Mouse (Mus musculus): ENCODE results near the gene Mospd3.

The Mospd3 gene

DNA sequence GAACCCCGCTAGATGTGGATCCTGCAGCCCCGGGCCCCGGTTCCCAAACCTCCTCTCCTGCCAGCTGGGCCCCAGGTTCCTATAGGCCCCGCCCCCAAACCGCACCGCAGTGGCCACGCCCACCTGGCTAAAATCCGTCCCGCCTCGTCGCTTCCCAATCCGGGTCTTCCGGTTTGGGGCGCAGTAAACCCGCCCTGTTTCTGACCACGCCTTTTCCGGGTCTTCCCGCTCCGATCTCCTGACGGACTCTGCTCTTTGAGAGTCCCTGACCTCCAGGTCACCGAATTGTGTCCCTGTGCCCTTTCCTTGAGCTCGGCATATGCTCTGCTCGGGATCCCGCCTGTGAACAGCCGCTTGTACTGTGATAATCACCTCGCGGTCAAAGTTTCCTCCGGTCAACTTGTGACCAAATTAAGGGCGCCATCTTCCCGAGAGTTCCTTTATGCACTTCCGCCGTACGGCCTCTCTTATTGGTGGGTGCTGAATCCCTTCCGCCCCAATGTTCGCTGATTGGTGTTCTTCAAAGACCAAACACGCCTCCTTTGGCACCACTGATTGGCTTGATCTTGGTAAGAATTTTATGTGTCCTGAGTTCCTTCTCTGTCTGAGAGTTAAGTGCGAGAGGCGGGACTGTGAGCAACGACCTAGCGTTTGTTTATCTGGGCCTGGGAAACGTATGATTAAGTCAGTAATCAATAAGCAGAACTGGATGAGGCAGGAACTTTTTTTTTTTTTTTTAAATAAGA is at the start of gene Mospd3:
Gene Mospd3, minus strand, starts transcription at position 440 of the 746 bp plus-strand sequence.
- DNase-seq (ENCODE audit: low read depth in 1 of 2, low spot score in 2 of 2), result peak; percentile 88 to 96

DNA sequence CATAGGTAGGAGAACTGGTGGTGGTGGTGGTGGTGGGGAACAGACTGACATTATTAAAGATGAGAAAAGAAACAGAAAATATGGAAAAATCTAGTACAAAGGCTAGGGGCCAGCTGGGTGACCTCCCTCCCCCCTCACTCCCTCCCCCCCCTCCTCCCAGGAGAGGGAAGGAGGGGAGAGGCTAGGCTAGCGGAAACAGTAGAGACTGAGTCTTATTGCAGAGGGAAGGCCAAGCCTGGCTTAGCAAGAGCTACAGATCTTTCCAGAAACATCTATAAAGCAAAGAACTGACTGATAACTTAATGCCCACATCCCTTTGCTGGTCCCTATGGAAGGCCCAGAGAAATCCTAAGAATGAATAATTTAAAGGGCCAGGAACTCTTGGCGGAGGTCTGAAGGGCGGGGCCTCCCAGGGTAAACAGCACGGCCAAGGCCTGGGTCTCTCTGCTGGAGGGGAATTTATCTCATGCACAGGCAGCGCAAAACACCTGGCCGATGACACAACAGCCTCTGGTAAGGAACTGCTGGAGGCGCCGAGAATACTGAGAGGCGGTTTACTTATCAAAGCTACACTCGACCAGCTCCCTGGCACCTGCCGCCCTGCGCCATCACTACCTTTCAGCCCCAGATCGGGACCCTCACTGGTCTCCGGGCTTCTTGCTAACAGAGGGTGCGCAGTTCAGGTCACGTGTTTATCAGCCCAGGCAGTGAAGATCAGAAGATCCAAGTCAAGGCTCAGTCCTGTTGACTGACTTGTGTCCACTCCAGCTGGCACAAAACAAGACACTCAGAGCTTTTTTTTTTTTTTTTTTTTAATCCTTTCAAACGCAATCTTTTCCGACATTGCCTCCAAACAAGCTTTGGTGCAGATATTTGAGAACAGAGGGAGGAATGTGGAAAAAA is 49.1 kb upstream of the Mospd3 start:
- no peak for DNase-seq (ENCODE audit: low read depth in 1 of 2, low spot score in 2 of 2)

DNA sequence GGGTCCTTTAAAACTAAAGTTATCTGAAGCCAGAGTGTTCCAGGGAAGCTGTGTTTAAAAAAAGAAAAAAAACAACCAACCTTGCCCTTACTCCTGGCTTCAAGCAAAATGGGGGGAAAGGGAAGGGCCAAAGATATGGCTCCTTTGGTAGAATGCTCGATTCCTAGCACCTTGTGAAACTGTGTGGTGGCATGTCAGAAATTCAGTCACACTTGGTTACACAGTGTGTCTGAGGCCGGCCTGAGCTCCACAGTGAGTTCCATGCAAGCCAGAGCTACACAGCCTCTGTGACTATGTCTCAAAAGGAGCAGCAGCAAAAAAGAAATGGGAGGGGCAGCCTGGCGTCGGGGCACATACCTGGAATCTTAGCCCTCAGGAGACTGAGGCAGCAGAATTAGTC is 48.4 kb upstream of the Mospd3 start:
- no peak for DNase-seq (ENCODE audit: low read depth in 1 of 2, low spot score in 2 of 2)

DNA sequence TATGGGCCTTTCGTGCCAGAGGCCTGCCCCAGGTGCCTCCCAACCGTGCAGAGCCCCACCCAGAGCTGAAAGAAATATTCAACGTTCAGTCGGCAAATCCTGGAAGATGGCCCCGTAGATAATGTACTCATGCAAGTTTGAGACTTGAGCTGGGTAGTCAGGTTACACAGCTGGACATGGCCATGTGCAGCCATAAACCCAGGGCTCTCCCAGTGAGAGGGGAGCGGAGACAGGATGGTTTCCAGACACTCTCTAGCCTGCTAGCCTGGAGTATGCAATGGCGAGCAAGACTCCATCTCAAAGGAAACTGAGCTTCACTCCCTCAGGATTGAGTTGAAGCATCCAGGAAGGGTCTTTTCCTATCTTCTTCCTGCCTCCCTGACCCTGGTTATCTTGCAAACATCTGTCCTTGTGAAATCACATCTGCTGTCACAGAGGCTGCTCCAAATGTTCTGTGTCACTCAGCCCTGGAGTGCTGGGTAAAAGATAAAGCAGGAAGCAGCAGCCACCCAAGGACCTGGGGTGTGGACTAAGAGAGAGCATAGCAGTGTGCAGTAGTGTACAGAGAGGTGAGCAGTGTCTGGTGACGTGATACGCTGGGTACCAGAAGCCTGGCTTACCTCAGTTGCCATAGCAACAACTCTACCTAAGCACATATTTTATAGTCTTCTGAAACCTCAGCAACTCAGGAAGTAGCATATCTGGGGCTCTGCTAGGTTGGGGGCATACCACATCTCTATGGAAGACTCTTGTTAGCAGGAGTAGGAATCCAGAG is 47.2 kb upstream of the Mospd3 start:
- DNase-seq (ENCODE audit: low read depth in 1 of 2, low spot score in 2 of 2), result no peak

DNA sequence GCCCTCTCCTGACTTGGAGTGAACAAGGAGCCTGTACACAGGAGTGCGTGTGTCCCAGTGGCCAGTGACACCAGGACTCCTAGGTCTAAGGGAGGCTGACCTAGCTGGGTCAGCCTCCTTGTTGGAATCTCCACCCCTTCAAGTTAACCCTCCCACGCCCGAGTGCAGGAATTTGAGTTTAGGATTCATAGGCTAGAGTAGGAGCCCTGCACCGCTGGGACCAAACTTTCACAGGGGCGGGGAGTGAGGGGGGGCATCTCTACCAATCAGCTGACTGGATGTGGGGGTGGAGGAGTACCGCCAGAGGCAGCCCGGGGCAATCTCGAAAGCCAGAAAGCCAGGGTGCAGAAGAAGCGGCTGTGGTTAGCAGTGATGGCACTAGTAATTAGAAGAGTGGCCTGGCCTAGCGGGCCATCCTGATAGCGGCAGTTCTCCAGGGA is 44.8 kb upstream of the Mospd3 start, which contains the start of gene Irs3:
Gene Irs3, minus strand, starts transcription at position 63 of the 440 bp plus-strand sequence.
- no peak for DNase-seq (ENCODE audit: low read depth in 1 of 2, low spot score in 2 of 2)

DNA sequence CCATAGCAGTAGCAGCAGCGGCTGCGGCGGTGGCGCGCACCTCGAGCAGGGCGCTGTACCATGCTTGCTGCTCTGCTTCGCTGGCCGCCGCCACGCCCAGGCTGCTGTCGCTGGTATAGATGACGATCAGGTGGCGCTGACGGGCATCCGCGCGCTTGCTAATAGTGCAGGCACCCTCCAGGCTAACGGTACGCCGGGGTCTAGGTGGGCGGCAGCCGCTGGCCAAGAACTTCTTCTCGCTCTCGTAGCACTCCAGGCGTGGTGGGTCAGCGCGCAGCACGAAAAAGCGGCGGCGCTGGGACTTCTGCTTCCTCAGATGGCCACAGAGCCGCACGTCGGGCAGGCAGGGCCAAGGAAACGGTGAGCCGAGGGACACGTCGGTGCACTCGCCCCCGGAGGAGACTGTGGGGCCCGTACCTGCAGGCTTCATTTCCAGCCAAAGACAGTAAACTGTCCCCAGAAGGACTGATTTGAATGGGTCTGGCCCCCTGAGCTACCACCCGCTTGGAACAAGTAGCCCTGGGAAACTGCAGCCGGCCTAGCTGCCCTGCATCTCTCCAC is 44.3 kb upstream of the Mospd3 start:
- DNase-seq (ENCODE audit: low read depth in 1 of 2, low spot score in 2 of 2), result peak in 1 of 2 experiments; percentile 18

DNA sequence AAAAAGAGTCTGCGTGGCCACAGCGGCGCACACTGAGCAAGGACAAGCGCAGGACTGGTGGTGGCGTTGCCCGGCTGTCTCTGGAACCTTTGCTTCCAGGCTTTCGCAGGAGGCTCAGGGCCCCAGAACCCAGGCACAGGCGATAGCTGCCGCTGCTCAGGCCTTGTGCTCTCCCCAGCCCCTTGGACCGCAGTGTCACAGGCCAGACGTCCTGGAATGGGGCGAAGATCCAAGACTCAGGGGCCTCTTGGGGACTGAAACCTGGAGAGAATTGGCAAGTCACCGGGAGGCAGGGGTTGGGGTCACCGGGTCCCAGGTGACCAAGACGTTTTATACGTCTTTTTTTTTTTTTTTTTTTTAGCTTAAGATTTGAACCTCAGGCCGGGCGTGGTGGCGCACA is 43.6 kb upstream of the Mospd3 start:
- DNase-seq (ENCODE audit: low read depth in 1 of 2, low spot score in 2 of 2), result no peak

DNA sequence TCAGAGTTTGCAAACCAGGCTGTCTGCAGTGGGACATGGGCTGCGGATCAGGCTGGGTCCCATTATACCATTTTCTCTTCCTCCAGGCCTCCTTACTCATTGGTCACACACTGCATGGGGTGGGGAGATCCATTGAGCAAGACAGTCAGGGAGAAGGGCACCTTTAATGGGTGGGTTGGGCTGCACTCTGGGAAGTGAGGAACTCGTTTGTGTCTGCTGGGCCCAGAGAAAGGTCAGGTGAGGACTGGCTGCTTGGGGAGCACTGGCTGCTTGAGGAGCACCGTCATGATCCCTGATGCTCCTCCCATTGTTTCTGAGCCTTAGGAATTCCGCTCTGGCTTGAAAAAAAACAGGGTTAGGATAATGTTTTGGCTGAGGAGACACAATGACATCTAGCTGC is 42.0 kb upstream of the Mospd3 start:
- DNase-seq (ENCODE audit: low read depth in 1 of 2, low spot score in 2 of 2), result no peak

DNA sequence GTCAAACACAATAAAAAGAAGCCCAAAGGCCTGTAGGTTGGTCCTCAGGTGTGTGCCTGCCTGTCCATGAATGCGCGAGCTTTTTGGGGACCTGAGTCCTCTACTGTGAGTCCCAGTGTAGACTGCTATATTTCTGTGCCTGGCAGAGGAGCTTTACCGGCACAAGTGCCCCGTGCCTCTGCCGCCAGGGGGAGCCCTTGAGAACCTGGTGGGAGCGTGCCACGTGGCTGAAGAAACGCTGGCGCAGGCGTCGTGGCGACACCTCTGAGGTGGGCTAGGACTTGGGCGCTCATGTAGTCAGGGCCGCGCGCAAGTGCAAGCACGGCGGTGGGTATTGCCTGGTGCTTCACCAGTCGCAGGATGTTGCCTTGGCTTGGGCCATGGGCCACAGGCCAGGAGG is 40.2 kb upstream of the Mospd3 start, which contains the start of gene Sap25:
Gene Sap25, plus strand, starts transcription at position 281 of the 400 bp plus-strand sequence.
- no peak for DNase-seq (ENCODE audit: low read depth in 1 of 2, low spot score in 2 of 2)

DNA sequence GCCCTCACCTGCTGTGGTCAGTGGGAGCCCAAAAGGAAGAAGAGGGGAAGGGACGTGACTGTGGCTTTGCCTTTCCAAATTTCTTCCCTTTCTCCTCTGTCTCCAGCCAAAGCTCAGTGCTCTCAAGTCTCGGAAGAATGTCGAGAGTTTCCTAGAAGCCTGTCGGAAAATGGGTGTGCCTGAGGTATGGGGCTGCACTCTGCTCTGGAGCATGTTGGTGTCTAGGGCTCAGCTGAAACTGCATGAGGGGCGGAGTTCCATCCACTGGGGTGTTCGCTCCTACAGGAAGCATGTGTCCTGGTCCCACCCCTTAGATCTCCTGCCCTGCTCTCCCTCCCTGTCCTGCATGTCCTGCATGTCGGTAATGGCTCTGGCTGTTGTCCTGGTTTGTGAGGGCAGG is 38.6 kb upstream of the Mospd3 start:
- no peak for DNase-seq (ENCODE audit: low read depth in 1 of 2, low spot score in 2 of 2)

DNA sequence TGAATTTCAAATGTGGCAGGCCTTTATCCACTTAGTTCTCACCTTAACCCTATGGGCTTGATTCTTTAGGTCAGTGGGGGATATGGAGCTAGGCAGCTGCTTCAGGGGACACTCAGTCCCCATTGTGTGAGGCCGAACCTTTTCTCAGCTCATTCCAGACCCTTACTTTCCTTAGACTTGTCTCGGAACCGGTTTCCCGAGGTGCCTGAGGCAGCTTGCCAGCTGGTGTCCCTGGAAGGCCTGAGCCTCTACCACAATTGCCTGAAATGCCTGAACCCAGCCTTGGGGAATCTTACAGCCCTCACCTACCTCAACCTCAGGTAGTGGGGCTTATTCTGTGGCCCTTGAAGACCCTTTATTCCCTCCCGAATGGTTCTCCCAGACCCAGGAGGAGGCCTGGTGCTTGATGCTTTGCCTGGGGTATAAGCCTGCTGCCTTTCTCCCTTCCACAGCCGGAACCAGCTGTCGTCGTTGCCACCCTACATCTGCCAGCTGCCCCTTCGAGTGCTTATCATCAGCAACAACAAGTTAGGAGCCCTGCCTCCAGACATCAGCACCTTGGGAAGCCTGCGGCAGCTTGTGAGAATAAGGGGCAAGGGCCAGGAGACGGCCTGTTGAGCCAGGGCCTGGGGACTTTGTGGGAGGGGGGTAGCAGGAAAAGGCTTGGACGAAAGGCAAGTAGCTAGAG is 32.7 kb upstream of the Mospd3 start:
- DNase-seq (ENCODE audit: low read depth in 1 of 2, low spot score in 2 of 2), result no peak

DNA sequence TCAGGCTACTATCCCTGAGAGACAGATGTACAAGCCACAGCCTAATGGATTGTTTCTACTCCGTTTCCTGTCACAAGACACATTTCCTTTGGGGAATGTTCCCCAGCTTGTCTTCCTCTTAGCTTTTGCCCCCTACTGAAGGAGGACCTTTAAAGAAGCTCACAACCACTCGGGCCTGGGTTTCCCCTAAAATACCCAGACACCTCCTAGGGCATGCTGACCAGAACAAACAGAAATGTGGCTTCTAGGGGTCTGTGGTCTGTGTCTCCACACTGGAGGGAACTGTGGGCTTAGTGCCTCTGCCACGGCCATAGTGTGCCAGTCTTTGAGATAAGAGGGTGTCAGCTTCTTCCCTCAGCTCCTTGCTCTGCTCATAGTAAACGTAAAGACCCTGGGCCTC is 30.7 kb upstream of the Mospd3 start:
- DNase-seq (ENCODE audit: low read depth in 1 of 2, low spot score in 2 of 2), result no peak

DNA sequence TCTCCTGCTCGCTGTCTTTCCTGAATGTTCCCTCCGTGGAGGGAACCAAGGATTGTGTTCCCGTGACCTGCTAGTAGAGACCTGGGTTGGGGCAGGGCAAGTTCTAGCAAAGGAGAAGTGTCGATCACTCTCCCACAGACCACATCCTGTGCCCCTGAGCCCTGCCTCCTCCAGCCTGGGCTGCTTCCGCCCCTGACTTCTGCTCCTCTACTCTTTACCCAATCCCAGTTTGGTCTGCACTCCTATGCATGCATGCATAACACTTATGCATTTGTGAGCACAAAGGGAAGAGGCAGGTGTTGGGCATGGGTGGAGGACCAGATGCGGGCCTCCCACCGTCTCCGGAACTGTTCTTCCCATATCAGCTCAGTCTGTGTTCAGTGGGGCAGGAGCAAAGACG is 30.3 kb upstream of the Mospd3 start:
- DNase-seq (ENCODE audit: low read depth in 1 of 2, low spot score in 2 of 2), result peak; percentile 55 to 62

DNA sequence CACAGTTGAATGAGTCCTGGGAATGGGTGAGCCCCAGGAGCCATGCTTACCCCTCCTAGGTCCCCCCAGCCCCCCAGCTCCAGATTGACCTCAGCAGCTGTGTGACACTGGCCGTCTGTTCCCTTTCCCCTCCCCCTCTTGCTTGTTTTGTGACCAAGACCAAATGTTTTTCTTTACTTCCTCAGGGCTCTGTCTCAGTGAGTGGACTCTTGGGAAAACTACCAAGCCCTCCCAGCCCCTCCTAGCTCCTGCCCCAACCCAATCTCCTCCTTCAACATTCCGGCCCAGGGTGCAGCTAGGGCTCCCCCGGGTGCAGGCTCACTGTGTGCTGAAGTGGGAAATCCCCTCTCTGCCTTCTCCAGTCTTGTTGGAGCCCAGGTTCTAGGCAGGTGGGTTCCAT is 29.7 kb upstream of the Mospd3 start:
- DNase-seq (ENCODE audit: low read depth in 1 of 2, low spot score in 2 of 2), result no peak

DNA sequence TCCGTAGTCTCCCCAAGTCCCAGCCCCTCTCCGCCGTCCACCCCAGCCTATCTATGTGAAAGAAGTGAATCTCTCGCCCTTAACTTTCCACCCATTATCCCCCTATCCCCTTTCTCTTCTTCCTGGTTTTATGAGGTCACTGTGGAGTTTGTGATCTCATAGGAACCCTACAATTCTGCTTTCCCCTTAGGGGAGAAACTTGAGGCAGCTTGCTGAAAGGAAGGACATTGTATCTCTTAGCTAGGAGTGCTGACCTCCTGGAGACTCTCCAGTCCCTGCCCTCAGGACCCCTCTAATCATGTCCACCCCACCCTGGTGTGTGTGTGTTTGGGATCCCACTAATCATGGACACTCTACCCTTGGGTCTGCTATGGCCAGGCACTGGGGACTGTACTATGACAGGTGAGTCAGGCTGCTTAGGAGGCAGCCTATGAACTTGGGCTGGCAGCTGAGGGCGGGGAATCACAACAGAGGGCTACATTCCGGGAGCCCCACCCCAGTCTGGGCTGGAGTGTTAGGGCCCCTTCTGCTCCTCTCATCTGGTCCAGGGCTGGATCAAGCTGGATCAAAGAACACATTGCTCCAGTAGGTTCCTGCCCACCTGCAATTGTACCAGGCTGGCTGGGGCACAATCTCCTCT is 29.2 kb upstream of the Mospd3 start:
- no peak for DNase-seq (ENCODE audit: low read depth in 1 of 2, low spot score in 2 of 2)

DNA sequence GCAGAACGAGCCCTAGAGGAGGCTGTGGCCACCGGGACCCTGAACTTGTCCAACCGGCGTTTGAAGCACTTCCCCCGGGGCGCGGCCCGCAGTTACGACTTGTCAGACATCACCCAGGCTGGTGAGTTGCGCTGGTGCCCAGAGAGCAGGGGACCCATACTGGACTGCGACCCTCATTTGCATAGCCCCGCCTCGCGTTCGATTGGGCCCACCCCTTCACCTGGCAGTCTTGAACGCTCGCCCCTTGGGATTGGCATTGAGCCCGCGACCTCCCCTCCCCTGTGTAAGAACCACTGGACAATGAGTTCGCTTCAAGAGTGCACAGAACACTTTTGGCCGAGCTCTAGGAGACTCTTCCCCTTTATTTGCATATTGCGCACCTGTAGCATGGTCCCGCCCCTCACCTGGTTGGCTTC is 28.5 kb upstream of the Mospd3 start:
- no peak for DNase-seq (ENCODE audit: low read depth in 1 of 2, low spot score in 2 of 2)

DNA sequence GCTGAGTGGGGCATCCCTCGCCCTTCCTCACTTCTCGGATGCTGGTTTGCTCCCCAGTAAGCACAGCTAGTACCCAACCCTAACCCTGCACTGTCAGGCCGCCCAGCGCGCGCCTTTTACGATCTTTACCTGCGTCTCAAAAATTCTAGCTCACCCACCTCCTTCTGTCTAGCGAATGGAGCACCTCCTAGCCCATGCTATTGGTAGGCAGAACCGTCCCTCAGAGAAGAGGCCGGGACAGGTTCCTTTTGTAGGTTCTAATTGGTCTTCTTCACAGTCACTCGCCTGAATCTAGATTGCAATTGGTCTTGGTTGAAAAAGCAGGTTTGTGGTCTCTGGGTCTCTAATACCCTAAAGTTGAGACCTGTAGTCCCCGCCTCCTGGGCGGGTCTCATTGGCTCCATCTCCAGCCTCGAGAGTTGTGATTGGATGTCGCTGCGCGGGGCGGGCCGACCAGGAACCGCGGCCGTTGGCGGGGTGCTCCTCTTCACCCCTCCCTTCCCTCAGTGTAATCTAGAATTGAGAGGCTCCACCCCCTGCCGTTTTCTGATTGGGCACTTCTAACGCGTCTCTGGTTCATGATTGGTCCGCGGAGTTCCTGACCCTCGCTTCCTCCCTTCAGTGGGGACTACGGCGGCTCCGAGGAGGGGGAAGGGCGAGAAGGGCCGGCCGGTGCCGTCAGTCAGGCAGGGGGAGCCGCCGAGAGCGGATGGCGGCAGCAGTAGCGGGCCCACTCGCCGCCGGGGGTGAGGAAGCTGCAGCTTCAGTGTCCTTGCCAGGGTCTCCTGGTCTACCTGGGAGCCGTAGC is 27.8 kb upstream of the Mospd3 start, which contains the start of the genes Fbxo24, Lrch4 and Gm20605:
Gene Fbxo24, minus strand, starts transcription at position 505 of the 808 bp plus-strand sequence.
Gene Lrch4, plus strand, starts transcription at position 624 of the 808 bp plus-strand sequence.
Gene Gm20605, plus strand, starts transcription at position 678 of the 808 bp plus-strand sequence.
- peak; percentile 97 to 98 for DNase-seq (ENCODE audit: low read depth in 1 of 2, low spot score in 2 of 2)

DNA sequence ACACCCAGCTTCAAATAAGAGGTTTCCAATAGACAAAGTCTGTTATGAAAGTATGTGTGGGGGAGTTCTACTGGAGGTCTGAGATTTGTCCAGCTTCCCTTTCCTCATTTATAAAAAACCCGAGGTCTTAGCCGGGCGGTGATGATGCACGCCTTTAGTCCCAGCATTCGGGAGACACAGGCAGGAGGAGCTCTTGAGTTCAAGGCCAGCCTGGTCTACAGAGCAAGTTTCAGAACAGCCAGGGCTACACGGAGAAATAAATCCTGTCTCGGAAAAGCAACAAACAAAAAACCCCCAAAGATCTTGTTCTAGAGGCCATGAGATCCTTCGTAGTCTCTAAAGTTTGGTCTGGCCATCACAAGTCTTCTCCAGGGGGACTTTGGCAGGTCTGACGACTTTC is 27.1 kb upstream of the Mospd3 start:
- DNase-seq (ENCODE audit: low read depth in 1 of 2, low spot score in 2 of 2), result peak; percentile 19 to 37
